Mouse (Mus musculus): ENCODE measurements at regions not wholly inside any gene's neighbourhood (a gene's known extent, or its start where the extent isn't known, plus 50 kb on each side); places are given as distances from the start of the nearest gene placed in this dataset.

GRCm38 (mm10) chr9:115465326-115465725, 155.1 kb upstream of the Stt3b start:
- no peak for TF ChIP-seq CTCF (IDR thresholded peaks at IDR 0.05; ENCODE audit: insufficient read depth, low read length)
- TF ChIP-seq POLR2A (IDR thresholded peaks at IDR 0.05; ENCODE audit: borderline replicate concordance, extremely low read depth, low read depth, low read length) = no peak
